Mouse (Mus musculus) stomach, adult 2 months (tissue): ENCODE measurements around the gene Tceanc. TPM values are rescaled to one million over a fixed set of nuclear protein-coding genes. Genes with fewer than 3 reads are reported as not detected.

Experiments
- polyA plus RNA-seq: library from polyadenylated mRNA; depleted of rRNA; stranded (reverse); fragments of >200 nt; gene quantifications from 2 replicates; pipeline ENCODE4 v1.2.3, GENCODE M21; 2012; rRNA removed

The Tceanc gene
- polyA plus RNA-seq: 0.12 and 0.15 TPM in 2 replicates

DNA sequence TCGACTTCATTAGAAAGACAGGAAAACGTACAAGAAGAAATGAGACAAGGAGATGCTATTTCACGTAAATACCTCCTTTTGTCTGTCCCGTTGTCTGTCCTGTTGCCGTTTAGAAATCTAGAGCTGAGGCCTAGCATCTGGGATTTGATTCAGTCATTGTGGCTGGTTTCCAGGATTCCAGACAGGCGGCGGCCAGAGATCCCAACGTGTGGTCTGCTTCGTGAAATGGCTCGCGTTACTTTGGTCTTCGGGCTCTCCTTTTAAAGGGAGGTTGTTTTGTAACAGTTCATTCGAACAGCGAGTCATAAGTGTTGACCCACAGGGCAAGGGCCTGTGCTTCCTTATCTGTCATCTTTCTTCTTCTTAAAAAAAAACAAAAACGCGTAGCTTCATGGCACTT lies at the start of gene Tceanc:
Tceanc (minus strand) TSS at position 223 of the 400 bp plus-strand sequence.

DNA sequence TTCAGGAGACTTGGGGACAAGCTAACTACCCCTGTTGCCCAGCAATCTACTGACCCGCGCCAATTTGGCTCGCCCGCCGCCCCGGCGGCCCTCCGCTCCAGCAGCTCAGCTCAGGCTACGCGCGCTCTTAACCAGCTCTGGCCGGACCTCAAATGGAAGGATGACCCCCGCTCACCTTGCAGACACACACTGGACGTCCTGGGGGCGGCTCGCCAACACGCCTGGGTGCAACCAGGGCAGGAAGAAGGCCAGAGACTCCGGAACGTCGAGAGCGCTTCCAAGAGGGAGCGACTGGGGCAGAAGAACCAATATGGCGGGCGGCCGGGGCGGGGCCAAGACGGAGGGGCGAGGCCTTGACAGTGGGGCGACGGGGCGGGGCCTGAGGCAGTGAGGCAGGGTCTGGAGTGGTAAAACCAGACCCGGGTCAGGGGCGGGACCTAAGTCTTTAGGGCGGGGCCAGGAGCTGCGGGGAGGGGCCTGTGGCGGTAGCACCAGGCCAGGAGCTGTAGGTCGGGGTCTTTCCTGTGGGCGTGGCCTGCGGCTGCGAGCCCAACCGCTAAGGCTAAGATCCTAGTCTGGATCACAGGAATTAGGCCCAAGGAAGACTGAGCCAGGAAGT lies 38.9 kb downstream of the Tceanc start, which contains the start of gene Rab9:
Rab9 (minus strand) TSS at position 503 of the 619 bp plus-strand sequence.

Other genes starting within 250 kb of the Tceanc start
- 0.21 and 0.39 TPM in 2 replicates for gene Trappc2, start 78.0 kb downstream of the Tceanc start, polyA plus RNA-seq
- 0.19 and 0.20 TPM in 2 replicates for gene Ofd1, start 77.9 kb downstream of the Tceanc start, polyA plus RNA-seq
- 0.78 and 1.0 TPM in 2 replicates for gene Rab9, start 38.7 kb downstream of the Tceanc start, polyA plus RNA-seq
- gene Egfl6, start 67.2 kb upstream of the Tceanc start, polyA plus RNA-seq: 1.0 and 1.9 TPM in 2 replicates